Mouse (Mus musculus) layer of hippocampus, postnatal 14 days (tissue): Measurements from ENCODE around the gene Gm7358. TPM values are rescaled to one million over a fixed set of nuclear protein-coding genes. Genes with fewer than 3 reads are reported as not detected.
"Not testable (repeated sequence)": the region's sequence is repeated elsewhere in the genome, so short reads cannot be mapped to it uniquely, and the experiment has no call there.

Source experiments
- DNase-seq, 2 experiments: peaks; one replicate each; pipeline ENCODE4 v3.0.0; 2021 to 2022; ENCODE audit warnings: low spot score in 2 of 2, mixed read lengths in 1 of 2
- long read RNA-seq, 2 experiments: library from polyadenylated mRNA; stranded (forward); transcript quantifications; one replicate each; pipeline ENCODE4 v2.0.0; 2021
- total RNA-seq, 2 experiments: library from RNA; stranded (reverse); gene quantifications; 2 replicates each; pipeline ENCODE4 v1.2.3; 2021

Gene Gm7358
- total RNA-seq: not detected
- long read RNA-seq, experiment 1: 0 reads
- long read RNA-seq, experiment 2: 0 reads

GRCm38 (mm10) chr17:14059431-14059830, at the start of gene Gm7358:
Gene Gm7358 (minus strand): TSS chr17:14059531.
- DNase-seq: not testable (repeated sequence)

GRCm38 (mm10) chr17:14103018-14103417, 43.7 kb upstream of the Gm7358 start:
- not testable (repeated sequence) for DNase-seq

- DNase-seq: peak; percentile 12 to 13
Measured at GRCm38 (mm10) chr17:14101446-14101980, 42.2 kb upstream of the Gm7358 start.

GRCm38 (mm10) chr17:14099886-14100285, 40.6 kb upstream of the Gm7358 start:
- not testable (repeated sequence) for DNase-seq

- not testable (repeated sequence) for DNase-seq
Measured at GRCm38 (mm10) chr17:14094165-14094564, 34.8 kb upstream of the Gm7358 start.

- DNase-seq: not testable (repeated sequence)
Measured at GRCm38 (mm10) chr17:14086629-14087028, 27.3 kb upstream of the Gm7358 start.

- DNase-seq: not testable (repeated sequence)
Measured at GRCm38 (mm10) chr17:14041880-14042279, 17.5 kb downstream of the Gm7358 start.

- DNase-seq: not testable (repeated sequence)
Measured at GRCm38 (mm10) chr17:14037012-14037411, 22.3 kb downstream of the Gm7358 start.

GRCm38 (mm10) chr17:14036113-14036512, 23.2 kb downstream of the Gm7358 start:
- DNase-seq: not testable (repeated sequence)

Other genes with a start within 250 kb of the Gm7358 start
- gene Gm7168, start 111.2 kb downstream of the Gm7358 start, total RNA-seq: not detected
- gene Gm7356, start 55.8 kb downstream of the Gm7358 start, total RNA-seq: not detected
- 10 to 100 TPM; 20.0 to 23.2 TPM for gene Dact2, start 144.8 kb upstream of the Gm7358 start, total RNA-seq
- 10 to 100 TPM; 15.7 to 17.6 TPM for gene Smoc2, start 220.0 kb upstream of the Gm7358 start, total RNA-seq